Mouse (Mus musculus): ENCODE measurements around the gene Rack1.

- TF ChIP-seq POLR2A (IDR thresholded peaks at IDR 0.05; ENCODE audit: low read depth, low read length) (no peak), CTCF (IDR thresholded peaks at IDR 0.05; ENCODE audit: extremely low read depth, insufficient read depth, insufficient read length, insufficient replicate concordance) (peak; percentile 43; the same call in 1 of the 2 replicates)
Observed at GRCm38 (mm10) chr11:48788311-48789089, 11.6 kb upstream of the Rack1 start.
